Mouse (Mus musculus): ENCODE measurements around the gene Arhgap30.
A peak's percentile ranks its signal among the peaks of the same experiment; 100 is the strongest.

The Arhgap30 gene

GRCm38 (mm10) chr1:171388376-171389102 is at the start of gene Arhgap30:
Gene Arhgap30, plus strand, starts transcription at chr1:171388954.
- no peak for DNase-seq (ENCODE audit: low spot score)

GRCm38 (mm10) chr1:171342262-171343207 is 46.2 kb upstream of the Arhgap30 start:
- DNase-seq (ENCODE audit: low spot score) = no peak

GRCm38 (mm10) chr1:171343922-171344677 is 44.7 kb upstream of the Arhgap30 start:
- DNase-seq (ENCODE audit: low spot score) = peak; percentile 70

GRCm38 (mm10) chr1:171344715-171345114 is 44.0 kb upstream of the Arhgap30 start:
- DNase-seq (ENCODE audit: low spot score) = no peak

- DNase-seq (ENCODE audit: low spot score) = peak; percentile 88
Measured at GRCm38 (mm10) chr1:171345225-171346094, 43.3 kb upstream of the Arhgap30 start, which contains the start of the genes Nit1 and Pfdn2. Gene Nit1, minus strand, starts transcription at chr1:171345646. Gene Pfdn2, plus strand, starts transcription at chr1:171345670.

- no peak for DNase-seq (ENCODE audit: low spot score)
Measured at GRCm38 (mm10) chr1:171346095-171346450, 42.7 kb upstream of the Arhgap30 start.

GRCm38 (mm10) chr1:171348665-171349064 is 40.1 kb upstream of the Arhgap30 start:
- peak; percentile 54 for DNase-seq (ENCODE audit: low spot score)

GRCm38 (mm10) chr1:171349210-171349609 is 39.5 kb upstream of the Arhgap30 start:
- no peak for DNase-seq (ENCODE audit: low spot score)

- DNase-seq (ENCODE audit: low spot score) = no peak
Measured at GRCm38 (mm10) chr1:171355812-171356340, 32.9 kb upstream of the Arhgap30 start.

GRCm38 (mm10) chr1:171356814-171357213 is 31.9 kb upstream of the Arhgap30 start:
- DNase-seq (ENCODE audit: low spot score) = no peak

GRCm38 (mm10) chr1:171358421-171358820 is 30.3 kb upstream of the Arhgap30 start:
- peak; percentile 14 for DNase-seq (ENCODE audit: low spot score)

- DNase-seq (ENCODE audit: low spot score) = no peak
Measured at GRCm38 (mm10) chr1:171360253-171360652, 28.5 kb upstream of the Arhgap30 start.

- DNase-seq (ENCODE audit: low spot score) = no peak
Measured at GRCm38 (mm10) chr1:171360656-171361055, 28.1 kb upstream of the Arhgap30 start, which contains the start of gene Klhdc9. Gene Klhdc9, minus strand, starts transcription at chr1:171360798.

GRCm38 (mm10) chr1:171361106-171362103 is 27.3 kb upstream of the Arhgap30 start:
- peak; percentile 85 for DNase-seq (ENCODE audit: low spot score)

- DNase-seq (ENCODE audit: low spot score) = no peak
Measured at GRCm38 (mm10) chr1:171365934-171366333, 22.8 kb upstream of the Arhgap30 start.

- no peak for DNase-seq (ENCODE audit: low spot score)
Measured at GRCm38 (mm10) chr1:171369845-171370556, 18.8 kb upstream of the Arhgap30 start, which contains the start of gene Nectin4. Gene Nectin4, plus strand, starts transcription at chr1:171370099.

GRCm38 (mm10) chr1:171372880-171373279 is 15.9 kb upstream of the Arhgap30 start:
- no peak for DNase-seq (ENCODE audit: low spot score)

GRCm38 (mm10) chr1:171373946-171374345 is 14.8 kb upstream of the Arhgap30 start:
- DNase-seq (ENCODE audit: low spot score) = no peak

- DNase-seq (ENCODE audit: low spot score) = no peak
Measured at GRCm38 (mm10) chr1:171375646-171376097, 13.1 kb upstream of the Arhgap30 start.

Data from adipocyte (in vitro differentiated cells).